Mouse (Mus musculus) retina, postnatal 7 days (tissue): ENCODE data around the gene Tnnt1.
A peak's percentile ranks its signal among the peaks of the same experiment; 100 is the strongest.

Experiments
- DNase-seq: peaks from one replicate; pipeline ENCODE4 v3.0.0-alpha.2; 2012; ENCODE audit warnings: low read depth, low spot score

The Tnnt1 gene

DNA sequence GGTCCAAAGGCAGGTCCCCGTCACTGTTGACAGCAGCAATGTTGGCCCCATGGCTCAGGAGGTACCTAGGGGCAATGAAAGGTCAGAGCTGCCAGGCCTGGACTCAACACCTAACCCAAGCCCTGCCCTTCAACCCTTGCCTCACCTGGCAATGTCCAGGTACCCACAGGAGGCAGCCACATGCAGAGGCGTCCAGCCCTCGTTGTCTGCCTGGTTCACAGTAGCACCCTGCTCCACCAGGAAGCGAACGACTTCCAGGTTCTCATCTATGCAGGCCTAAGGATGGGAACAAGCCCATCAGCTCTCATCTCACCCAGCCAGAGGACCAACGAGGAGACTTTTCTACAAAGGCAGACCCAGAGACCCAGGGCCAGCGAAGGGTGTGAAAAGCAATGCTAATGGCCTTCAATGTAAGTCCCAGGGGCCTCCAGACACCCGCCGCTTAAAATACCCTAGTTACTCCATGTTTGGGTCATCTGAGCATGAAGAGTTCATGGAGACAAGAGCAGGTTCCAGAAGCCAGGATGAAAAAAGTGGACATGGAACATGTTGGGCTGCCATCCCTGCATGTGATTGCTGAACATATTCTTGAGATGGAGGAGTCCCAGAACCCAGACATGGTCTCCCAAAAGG is 18.8 kb downstream of the Tnnt1 start:
- DNase-seq = no peak

DNA sequence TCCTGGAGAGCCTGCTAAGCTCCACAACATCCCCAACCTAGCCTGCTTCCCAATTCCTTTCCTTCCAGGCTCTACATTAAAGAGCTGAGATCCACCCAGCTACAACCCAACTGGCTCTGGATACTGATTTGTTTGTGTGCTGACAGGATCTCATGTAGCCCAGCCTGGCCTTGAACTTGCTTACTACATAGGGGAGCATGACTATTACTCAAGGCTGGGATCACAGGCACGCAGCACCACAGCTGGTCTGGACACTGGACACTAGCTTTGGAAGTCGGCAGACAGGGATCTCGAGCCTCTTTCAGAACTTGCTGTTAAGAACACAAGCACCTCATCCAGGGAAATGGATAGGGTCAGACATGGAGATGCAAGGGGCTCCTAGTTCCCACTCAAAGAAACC is 19.7 kb downstream of the Tnnt1 start:
- no peak for DNase-seq

DNA sequence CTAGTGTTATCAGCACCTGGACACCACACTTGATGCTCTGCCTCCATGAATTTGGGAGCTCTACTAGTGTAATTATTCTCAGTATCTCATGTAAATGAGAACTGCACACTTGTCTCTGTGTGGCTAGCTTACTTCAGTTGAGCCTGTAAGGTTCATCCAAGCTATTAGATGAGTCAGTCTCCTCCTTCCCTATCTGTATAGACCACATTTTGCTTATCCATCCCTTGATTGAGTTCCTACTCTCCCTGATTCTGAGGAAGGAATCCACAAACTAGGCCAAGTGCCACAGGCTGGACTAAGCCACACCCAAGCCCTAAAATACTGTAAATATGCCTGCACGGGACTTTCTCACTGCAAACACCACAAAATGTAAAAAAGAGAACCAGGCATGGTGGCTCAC is 22.2 kb downstream of the Tnnt1 start:
- DNase-seq = no peak

DNA sequence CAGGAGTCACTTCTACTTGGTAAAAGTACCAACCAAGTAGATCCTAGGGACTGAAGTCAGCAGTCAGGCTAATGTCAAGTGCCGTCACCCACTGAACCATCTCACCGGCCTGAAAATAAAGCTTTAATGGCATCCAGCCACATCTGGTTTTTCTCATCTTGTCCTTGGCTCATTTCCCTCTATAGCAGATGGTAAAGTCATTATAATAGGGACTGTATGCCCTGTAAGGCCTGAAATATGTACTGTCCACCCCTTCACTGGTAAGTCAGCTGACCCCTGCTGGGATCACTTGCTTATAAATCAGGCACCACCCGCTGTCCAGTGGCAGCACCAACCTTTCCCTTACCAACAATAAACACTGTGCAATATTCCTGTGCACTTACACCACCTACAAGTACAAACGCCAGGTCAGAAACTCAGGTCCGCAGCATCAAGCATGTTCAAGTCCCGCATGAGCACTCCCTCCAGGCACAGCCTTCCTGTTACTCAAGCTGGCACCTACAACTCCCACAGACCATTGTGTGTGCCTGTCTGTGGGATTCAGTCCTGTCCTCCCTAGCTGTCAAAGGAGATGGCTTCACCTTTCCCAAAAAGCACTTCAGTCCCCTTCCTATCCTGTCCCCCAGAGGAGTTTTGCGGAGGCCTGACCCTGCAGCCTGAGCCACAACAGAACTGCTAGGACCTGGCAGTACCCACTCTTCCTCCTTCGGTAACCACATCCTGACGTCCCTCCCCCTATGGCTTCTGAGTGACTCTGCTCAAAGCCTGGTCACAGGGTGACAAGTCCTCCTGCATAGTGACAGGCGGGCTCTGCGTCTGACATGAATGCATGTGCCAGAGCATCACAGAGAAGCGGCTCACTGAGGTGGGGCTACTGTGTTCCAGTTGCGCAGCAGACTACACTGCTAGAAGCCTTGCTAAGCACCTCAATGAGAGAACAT is 23.6 kb downstream of the Tnnt1 start:
- DNase-seq = no peak

DNA sequence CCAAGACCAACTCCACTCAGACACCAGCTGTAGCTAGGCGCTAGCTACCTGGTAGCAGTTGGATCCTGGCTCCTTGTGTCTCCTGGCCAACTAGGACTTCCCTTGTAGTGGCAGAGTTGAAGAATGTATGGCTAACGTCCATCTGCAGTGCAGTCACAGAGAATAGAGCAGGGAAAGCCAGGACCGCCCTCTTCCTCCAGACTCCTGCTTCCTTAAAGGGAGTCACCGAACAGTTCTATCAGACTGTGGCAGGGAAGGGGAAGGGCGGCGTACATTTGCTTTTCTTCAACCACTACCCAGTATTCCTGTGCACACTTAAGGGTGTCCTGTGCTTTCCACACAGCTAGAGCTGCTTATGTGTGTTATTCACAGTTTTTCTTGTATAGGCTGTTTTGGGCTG is 24.9 kb downstream of the Tnnt1 start:
- no peak for DNase-seq

DNA sequence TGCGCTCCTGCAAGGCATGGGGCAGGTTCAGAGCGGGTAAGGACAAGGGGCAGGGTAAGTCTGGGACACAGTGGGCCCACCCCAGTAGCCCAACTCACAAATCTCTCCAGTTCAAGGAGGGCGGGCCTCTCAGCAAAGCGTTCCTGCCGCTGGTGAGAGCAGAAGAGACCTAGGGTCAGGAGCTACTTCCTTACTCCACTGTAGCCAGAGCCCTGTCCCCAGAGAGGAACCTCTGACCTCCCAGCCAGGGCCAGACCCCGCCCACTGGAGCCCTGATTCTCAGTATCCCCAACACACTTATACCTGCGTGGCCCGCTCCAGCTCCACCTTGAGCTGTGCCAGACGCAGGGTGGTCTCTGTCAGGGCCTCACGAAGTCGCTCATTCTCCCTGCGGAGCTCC is 33.9 kb downstream of the Tnnt1 start:
- no peak for DNase-seq

DNA sequence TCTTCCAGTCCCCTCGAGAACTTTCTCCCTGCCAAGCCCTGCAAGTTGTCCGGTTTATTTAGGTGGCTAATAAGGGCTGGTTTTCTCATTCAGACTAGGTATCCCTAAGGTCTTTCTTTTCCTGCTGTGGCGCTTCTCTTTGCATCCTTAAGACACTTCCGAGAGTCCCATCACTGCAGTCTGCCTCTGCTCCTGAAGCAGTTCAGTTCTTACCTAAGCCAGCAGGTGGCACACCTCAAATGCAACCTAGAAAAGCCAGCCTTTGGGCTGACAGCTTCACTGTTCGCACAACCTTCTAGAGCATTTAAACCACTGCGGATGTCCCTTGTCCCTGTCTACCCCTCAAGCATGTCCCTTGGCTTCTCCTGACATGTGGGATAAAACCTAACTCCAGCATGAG is 36.5 kb downstream of the Tnnt1 start:
- DNase-seq = no peak

DNA sequence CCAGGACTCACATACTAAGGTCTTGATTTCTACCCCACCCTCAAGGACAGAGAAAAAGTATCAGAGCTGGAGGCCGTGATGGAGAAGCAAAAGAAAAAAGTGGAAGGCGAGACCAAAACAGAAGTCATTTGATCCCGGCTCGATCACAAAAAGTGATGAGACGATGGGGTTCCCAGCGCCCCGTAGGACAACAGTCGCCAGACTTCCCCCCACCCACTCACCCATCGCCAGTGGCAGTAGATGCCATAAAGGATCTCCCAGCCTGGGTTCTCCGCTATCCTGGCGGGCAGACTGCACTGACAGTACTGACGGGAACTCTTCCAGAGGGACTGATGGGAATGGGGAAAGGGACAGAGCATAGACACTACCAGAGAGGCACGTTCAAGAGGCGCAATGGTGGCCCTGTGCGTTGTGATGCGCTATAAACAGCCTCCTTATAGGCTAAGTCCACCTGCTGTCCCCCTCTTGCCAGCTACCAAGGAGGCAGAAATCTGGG is 37.3 kb downstream of the Tnnt1 start:
- no peak for DNase-seq

DNA sequence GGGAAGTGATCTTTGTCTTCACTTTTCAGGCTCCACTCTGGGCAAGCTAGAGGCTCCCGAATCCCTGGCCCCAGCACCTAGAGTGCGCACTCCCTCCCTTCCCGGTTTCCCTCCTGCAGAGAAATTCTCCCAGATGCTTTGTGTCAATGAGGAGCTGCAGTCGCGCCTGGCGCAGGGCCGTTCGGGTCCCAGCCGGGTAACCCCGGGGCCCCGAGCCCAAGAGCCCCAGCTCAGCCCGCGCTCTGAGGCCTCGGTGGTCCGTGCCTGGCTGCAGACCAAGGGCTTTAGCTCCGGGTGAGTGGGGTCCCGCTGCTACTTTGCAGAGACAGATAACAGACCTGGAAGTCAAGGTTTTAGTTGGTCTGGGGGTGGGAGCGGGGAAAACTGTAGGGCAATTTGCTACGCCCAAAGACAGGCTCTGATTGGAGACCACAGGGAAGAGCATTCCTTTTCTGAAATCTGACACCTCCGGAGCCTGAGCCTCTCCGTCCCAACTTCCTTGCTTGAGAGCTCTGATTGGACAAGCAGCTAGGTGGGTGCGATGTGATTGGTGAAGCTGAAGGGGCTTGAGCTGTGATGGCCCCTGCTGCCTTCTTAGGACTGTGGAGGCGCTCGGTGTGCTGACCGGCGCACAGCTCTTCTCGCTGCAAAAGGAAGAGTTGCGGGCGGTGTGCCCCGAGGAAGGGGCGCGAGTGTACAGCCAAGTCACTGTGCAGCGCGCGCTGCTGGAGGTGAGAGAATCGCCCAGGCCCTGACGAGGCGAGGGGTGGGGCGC is 38.0 kb downstream of the Tnnt1 start:
- peak; percentile 56 for DNase-seq

DNA sequence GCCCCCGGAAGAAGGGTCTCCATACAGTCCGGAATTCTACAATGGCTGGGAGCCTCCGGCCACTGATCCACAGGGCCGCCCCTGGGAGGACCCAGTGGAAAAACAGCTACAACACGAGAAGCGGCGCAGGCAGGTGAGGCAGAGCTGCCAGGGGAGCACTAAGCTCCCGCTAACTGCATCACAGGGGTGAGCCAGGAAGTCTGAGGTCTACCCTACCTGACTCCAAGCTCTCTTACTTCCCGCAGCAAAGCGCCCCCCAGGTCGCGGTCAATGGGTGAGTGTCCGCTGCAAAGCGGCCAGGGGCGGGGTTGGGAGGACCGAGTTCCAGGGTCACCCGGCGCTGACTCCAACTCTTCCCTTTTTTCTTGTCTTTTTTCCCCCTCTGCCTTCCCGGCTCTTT is 42.2 kb downstream of the Tnnt1 start:
- no peak for DNase-seq

DNA sequence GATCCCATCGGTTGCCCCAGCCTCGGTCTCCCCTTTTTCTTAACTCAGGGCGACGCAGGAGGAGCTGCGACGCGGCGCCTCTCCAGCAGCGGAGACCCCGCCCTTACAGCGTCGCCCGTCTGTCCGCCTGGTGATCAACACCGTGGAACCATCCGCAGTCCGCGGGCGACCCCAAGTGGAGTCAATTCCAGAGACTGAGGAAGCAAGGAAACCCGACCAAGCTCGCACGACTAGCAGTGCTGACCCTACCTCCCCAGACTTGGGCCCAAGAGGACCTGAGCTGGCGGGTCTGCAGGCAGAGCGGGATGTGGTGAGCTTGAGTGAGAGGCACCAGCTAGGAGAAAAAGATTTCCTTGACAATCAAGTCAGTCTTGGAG is 45.0 kb downstream of the Tnnt1 start:
- peak; percentile 38 for DNase-seq

DNA sequence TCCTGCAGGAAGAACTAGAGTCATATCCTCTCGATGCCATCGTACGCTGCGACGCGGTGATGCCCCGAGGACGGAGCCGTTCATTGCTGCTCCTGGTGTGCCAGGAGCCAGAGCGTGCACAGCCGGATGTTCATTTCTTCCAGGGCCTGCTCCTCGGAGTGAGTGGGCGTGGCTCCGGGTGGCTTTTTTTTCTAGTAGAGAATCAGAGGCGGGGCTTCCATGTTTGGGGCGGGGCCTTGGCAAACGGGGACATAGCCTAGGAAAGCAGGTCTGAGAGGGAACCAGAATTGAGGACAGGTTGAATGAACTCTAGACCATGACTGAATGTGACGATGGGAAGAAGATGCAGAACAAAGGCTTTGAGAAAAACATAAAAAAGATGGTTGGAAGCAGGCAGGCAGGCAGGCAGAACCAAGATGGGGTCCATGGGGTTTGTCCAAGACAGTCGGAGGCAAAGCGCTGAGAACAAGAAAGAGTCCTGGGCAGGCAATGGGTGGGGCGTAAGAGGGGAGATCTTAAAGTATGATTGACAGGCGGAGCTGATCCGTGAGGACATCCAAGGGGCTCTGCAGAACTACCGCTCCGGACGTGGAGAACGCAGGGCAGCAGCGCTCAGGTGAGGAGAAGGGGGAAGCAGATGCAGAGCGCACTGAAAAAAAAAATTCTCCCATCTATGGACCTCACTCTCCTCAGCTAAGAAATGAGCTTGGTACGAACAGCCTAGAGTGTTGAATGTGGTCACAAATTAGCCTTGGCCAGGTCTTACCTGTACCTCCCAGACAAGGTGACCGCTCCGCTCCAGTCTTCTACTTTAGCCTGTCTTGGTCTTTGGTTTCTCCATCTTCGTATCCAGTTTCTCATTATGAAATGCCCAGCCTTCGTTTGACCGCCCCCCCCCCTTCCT is 45.7 kb downstream of the Tnnt1 start:
- DNase-seq = peak; percentile 32

DNA sequence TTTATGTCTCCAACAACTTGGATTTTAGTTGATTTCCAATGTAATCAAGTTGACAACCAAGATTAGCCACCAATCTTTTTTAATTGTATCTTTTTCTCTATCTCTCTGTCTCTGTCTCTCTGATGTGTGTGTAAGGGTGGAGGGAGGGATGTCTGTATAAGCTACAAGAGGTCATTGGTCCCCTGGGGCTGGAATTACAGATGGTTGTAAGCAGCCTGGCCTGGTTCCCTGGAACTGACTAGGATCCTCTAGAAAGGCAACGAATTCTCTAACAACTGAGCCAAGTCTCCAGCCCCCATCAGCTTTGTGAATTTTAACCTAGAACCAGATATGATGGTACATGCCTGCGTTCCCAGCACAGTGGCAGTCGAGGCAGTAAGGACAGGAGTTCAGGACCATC is 48.4 kb downstream of the Tnnt1 start:
- no peak for DNase-seq

DNA sequence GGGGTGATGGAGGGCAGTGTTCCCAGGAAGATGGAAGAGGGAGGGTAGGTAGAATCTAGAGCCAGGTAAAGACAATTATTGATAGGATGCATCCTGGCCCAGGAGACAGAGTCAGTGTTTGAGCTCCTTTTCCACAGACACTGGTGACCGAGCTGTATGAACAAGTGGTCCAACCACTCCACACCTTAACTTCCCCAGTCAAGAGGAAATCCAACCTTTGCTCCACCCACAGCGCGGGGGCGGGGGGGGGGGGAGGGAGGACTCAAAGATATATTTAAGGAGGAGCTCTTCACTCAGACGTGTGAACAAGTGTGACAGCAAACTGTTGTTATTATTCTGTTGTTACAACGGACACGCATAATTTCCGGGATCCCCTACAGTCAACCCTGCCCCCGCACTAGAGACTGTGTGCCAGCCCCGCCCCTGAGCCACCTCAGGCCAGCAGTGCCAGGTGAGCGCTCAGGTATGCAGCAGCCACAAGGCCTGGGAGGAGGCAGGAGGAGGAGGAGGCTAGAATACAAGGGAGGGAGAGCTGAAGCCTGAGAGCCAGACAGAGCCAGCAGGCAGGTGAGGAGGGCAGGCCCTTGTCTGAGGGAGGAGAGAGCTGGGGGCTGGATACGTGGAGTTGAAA is 51.9 kb downstream of the Tnnt1 start:
- no peak for DNase-seq

DNA sequence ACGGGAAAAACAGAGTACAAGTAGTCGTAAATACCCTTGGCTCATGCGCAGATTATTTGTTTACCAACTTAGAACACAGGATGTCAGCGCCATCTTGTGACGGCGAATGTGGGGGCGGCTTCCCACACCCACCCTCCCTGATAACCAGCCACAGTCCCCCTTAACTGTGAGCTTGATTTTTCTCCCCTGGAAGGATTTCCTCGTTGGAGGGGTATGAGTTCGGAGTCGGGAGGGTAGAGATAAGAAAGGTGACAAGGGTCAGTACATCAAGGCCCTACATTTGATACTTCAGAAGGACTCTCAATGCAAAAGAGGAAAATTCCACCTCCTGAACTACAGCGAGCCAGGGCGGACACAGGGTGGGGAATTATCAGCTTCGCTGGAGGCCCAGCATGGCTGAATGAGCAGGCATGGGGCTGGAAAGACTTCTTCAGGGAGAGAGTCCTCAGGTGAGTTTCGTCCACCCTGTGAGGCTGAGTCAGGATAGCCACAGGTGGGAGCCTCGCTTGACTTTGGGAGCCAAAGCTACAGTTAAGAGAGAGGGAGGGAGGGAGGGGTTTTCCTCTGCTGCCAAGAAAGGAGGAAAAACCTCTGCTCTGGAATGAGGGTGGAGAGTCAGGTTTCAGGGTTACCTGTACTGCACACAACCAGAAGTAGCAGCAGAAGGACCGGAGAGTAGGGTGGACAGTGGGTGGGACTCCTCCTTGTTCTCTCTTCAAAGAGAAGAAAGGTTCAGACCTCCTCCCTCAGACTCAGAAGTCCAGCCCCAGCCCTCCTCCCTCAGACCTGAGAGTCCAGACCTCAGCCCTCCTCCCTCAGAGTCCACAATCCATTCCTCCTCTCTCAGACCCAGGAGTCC is 55.4 kb downstream of the Tnnt1 start, which contains the start of gene Eps8l1:
Gene Eps8l1 (plus strand): TSS at position 99 of the 859 bp plus-strand sequence.
- DNase-seq = no peak
